Mouse (Mus musculus) limb, embryonic 14.5 days (tissue): Measurements from ENCODE around the gene Accs. TPM values are rescaled to one million over a fixed set of nuclear protein-coding genes. Genes with fewer than 3 reads are reported as not detected.

Experiments
- ATAC-seq: fragments of 200-750 bp; cut with Nextera tagmentation; 2 replicates; pipeline ENCODE4 v1.8.0; 2017; ENCODE audit warnings: low read depth, moderate number of reproducible peaks, moderate TSS enrichment; ENCODE audit not compliant: low FRiP score
- DNase-seq: peaks from one replicate; pipeline ENCODE4 v3.0.0-alpha.2; 2015; ENCODE audit warnings: low spot score
- H3K27ac ChIP-seq: fragments of 300-500 bp; sonication (generic); replicated peaks from 2 replicates; pipeline ENCODE4 v1.5.1; 2014; ENCODE audit warnings: low read depth, mild to moderate bottlenecking, low read length, moderate library complexity, mixed read lengths
- H3K27me3 ChIP-seq: fragments of 300-500 bp; sonication (generic); 2 replicates; pipeline ENCODE4 v1.6.1; 2014; ENCODE audit warnings: low read length, mixed read lengths; ENCODE audit not compliant: control insufficient read depth, insufficient read depth
- H3K36me3 ChIP-seq: fragments of 300-500 bp; sonication (generic); 2 replicates; pipeline ENCODE4 v1.6.1; 2014; ENCODE audit warnings: mild to moderate bottlenecking, low read length, moderate library complexity, mixed read lengths; ENCODE audit not compliant: control insufficient read depth, insufficient read depth
- H3K4me1 ChIP-seq: fragments of 300-500 bp; sonication (generic); 2 replicates; pipeline ENCODE4 v1.6.1; 2014; ENCODE audit warnings: antibody characterized with exemption, low read length, mixed read lengths; ENCODE audit not compliant: control insufficient read depth, insufficient read depth
- H3K4me2 ChIP-seq: fragments of 300-500 bp; sonication (generic); replicated peaks from 2 replicates; pipeline ENCODE4 v1.6.1; 2014; ENCODE audit warnings: low read depth, mild to moderate bottlenecking, low read length, moderate library complexity; ENCODE audit not compliant: severe bottlenecking
- H3K4me3 ChIP-seq: fragments of 300-500 bp; sonication (generic); replicated peaks from 2 replicates; pipeline ENCODE4 v1.5.1; 2014; ENCODE audit warnings: low read length
- H3K9ac ChIP-seq: fragments of 300-500 bp; sonication (generic); 2 replicates; pipeline ENCODE4 v1.6.1; 2014; ENCODE audit warnings: mild to moderate bottlenecking, low read depth, low read length, moderate library complexity; ENCODE audit not compliant: severe bottlenecking
- H3K9me3 ChIP-seq: fragments of 300-500 bp; sonication (generic); 2 replicates; pipeline ENCODE4 v1.6.1; 2016; ENCODE audit warnings: low read length; ENCODE audit not compliant: control insufficient read depth
- POLR2A ChIP-seq: fragments of 200-500 bp; IDR thresholded peaks from 2 replicates; pipeline ENCODE4 v1.8.0; 2012; ENCODE audit warnings: inconsistent platforms, mild to moderate bottlenecking, moderate library complexity, borderline replicate concordance; ENCODE audit not compliant: insufficient read depth, insufficient read length; ENCODE audit errors: extremely low read depth
- WGBS: fragments of 180-500 bp; shearing (Covaris S2); extraction: QIAGEN DNeasy Blood & Tissue Kit; methylation state at CpG from one replicate; pipeline ENCODE4 v1.1.7; 2014; 5-methylcytosine and 5-hydroxymethylcytosine counted together
- polyA plus RNA-seq, 2 experiments: library from polyadenylated mRNA; depleted of rRNA in 1 of 2; stranded (reverse) in 1 of 2; unstranded in 1 of 2; fragments of >200 nt; fragmentation: Nextera tagmentation in 1 of 2; extraction: Ambion mirVana in 1 of 2; gene quantifications; 2 replicates each; pipeline versions ENCODE4 v1.2.1 to v1.2.3; 2012 to 2014

Accs gene
- polyA plus RNA-seq, 2 experiments = 8.3 to 28.6 TPM

DNA sequence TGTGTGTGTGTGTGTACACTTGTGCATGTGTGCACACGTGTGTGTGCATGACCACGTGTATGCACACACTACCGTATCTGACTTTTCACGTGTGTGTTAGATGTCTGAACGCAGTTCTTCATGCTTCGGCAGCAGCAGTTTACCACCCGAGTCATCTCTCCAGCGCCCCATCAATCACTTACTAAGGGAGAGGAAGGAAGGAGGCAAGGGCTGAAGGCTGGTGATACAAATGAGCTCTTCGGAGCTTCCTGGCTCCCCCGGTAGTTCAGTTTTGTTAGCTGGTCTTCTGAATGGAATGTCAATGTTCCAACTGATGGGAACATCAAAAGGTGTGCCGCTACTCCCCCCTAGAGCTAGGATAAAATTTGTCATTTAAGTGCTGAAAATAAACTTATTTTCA is 37.5 kb upstream of the Accs start:
- Histone ChIP-seq H3K27ac (no peak overlapping the region), H3K4me3 (no peak overlapping the region), H3K9me3 (no peaks in the 10 kb centered on the region), H3K4me1 (peaks cover 9% of the 10 kb centered on the region), H3K27me3 (no peaks in the 10 kb centered on the region), H3K36me3 (no peaks in the 10 kb centered on the region), H3K9ac (no peak overlapping the region), H3K4me2 (no peak overlapping the region)
- no peak for TF ChIP-seq POLR2A
- DNase-seq (no peak), ATAC-seq (no peak)
- 69% methylated on average over 11 of the region's 11 CpGs for WGBS

DNA sequence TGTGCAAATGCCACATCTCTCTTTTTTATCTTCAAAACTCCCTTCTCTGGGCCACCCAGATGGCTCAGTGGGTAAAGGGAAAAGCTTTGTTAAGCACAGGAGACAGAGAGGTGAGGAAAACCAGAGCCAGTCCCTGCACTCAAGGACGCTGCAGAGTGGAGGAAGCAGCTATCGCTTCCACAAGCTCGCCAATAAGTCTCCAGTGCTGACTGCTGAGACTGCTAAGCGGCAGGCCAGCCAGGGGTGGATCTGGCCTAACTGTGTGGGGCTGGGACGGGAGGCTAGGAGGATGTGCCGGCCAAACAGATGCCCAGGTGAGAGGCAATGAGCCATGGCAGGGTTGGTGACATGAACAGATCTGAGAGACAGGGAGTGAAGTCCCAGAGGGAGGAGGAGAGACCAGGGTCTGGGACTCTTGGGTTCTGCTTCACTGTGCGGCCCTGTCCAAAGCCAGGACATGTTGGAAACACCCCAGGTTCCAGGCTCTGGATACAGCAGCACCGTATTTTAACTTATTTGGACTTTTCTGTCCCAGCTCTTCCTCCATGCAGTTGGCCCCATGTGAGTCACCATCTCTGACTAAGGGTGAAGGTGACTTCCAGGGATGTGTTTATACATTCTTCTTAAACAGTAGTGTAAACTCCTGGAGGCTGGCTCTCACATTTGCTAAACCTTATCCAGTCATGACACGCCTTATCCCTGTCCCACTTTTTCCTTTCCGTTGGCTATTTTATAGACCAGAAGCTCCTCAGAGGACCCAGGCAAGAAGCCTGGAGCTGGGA is 36.5 kb upstream of the Accs start:
- H3K4me1 ChIP-seq = peaks cover under 1% of the 10 kb centered on the region; the same call in 1 of the 2 replicates
- TF ChIP-seq POLR2A = no peak
- H3K27me3 ChIP-seq = no peaks in the 10 kb centered on the region
- WGBS = 47% methylated on average over 10 of the region's 10 CpGs
- no peak for DNase-seq
- ATAC-seq = no peak
- H3K4me3 ChIP-seq = no peak overlapping the region
- no peaks in the 10 kb centered on the region for H3K9me3 ChIP-seq
- H3K27ac ChIP-seq = no peak overlapping the region
- H3K4me2 ChIP-seq = no peak overlapping the region
- no peaks in the 10 kb centered on the region for H3K36me3 ChIP-seq
- H3K9ac ChIP-seq = no peak overlapping the region

DNA sequence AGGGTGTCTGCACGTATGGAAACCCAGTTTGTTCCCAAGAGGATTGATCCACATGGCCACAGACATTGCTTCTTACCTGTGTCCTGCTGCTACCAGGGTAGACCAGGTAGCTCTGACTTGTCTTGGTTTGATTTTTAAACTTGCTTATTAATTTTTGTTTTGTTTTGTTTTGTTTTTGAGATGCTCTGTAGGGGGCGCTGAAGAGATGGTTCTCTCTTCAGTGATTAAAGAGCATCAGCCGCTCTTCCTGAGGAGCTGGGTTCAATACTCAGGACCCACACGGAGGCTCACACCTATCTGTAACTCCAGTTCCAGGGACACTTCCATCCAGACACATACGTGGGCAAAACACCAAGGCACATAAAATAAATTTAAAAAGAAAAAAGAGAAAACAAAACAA is 33.3 kb upstream of the Accs start:
- Histone ChIP-seq H3K9me3 (no peaks in the 10 kb centered on the region), H3K9ac (no peak overlapping the region), H3K4me1 (no peaks in the 10 kb centered on the region), H3K27me3 (no peaks in the 10 kb centered on the region), H3K27ac (no peak overlapping the region), H3K4me3 (no peak overlapping the region), H3K36me3 (no peaks in the 10 kb centered on the region), H3K4me2 (no peak overlapping the region)
- ATAC-seq = no peak
- TF ChIP-seq POLR2A = no peak
- 51% methylated on average over 5 of the region's 5 CpGs for WGBS
- DNase-seq = no peak

DNA sequence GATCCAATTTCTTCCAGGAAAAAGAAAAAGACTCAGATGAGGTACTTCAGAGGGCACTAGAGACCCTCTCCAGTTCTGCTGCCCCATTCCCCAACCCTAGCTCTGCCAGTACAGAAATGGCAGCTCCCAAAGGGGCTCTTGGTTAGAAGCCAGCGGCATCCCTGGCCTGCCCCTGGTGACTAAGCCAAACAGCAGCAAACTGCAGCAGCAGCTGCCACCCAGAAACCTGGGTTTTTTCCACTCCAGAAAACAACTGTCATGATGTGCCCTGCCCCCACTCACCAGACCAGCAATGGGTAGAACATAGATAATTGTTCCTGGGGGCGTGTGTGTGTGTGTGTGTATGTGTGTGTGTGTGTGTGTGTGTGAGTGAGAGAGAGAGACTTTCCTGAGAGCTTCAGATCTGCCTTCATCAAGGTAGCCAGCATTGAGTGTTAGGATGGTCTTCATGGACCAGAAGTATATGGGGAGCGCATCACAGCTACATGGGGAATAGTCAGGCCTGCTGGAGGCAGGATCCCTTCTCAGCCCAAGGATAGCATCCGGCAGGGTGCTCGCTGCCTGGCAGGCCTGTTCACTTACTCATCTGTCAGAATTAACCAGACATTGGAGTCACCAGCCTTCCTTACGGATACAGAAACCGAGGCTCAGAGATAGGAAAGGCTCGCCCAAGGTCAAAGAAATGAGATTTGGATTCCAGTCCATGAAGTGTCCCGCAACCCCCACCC is 32.1 kb upstream of the Accs start:
- Histone ChIP-seq H3K4me3 (no peak overlapping the region), H3K4me1 (no peaks in the 10 kb centered on the region), H3K9me3 (no peaks in the 10 kb centered on the region), H3K27ac (no peak overlapping the region), H3K27me3 (no peaks in the 10 kb centered on the region), H3K9ac (no peak overlapping the region), H3K4me2 (no peak overlapping the region), H3K36me3 (no peaks in the 10 kb centered on the region)
- DNase-seq = no peak
- WGBS = 83% methylated on average over 9 of the region's 9 CpGs
- no peak for ATAC-seq
- TF ChIP-seq POLR2A = no peak

DNA sequence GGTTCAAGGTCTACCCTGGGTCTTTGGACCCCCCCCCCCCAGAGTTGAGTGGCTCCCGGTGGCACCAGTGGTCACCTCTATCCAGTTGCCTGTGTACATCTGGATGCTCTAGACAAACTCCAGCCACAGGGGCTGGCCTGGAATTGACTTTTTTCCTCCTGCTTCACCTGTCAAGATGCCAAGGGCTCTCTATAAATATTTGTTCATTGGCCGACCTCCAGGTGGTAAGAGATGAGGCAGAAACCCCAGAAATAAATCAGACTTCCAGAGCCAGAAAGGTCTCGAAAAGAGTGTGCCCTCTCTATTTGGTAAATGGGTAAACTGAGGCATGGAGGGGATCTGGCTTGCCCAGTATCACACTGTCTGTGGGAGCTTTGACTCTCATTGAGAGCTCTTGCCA is 31.2 kb upstream of the Accs start:
- Histone ChIP-seq H3K9ac (no peak overlapping the region), H3K9me3 (no peaks in the 10 kb centered on the region), H3K27me3 (no peaks in the 10 kb centered on the region), H3K4me2 (no peak overlapping the region), H3K36me3 (no peaks in the 10 kb centered on the region), H3K4me1 (no peaks in the 10 kb centered on the region), H3K4me3 (no peak overlapping the region), H3K27ac (no peak overlapping the region)
- 77% methylated on average over 3 of the region's 3 CpGs for WGBS
- no peak for TF ChIP-seq POLR2A
- DNase-seq = no peak
- no peak for ATAC-seq
